Mouse (Mus musculus): ENCODE results near the gene E2f4.

E2f4 gene

GRCm38 (mm10) chr8:105350186-105350585 lies 52.7 kb downstream of the E2f4 start:
- no peak for DNase-seq

- no peak for DNase-seq
These were observed 56.2 kb downstream of the E2f4 start for GRCm38 (mm10) chr8:105353583-105354135.

- DNase-seq: no peak
These were observed 57.1 kb downstream of the E2f4 start for GRCm38 (mm10) chr8:105354549-105354948.

Measured in B cell, adult 2 months (primary cell).